Mouse (Mus musculus) frontal cortex, postnatal 36 days (tissue): ENCODE results near the gene Panx1.
A peak's percentile ranks its signal among the peaks of the same experiment; 100 is the strongest.

Experiments
- DNase-seq, 2 experiments: peaks; one replicate each; pipeline ENCODE4 v3.0.0; 2022; ENCODE audit warnings: low spot score in 2 of 2

Gene Panx1

GRCm38 (mm10) chr9:15023049-15023448 lies 22.2 kb downstream of the Panx1 start:
- DNase-seq: no peak

GRCm38 (mm10) chr9:15021156-15021555 lies 24.1 kb downstream of the Panx1 start:
- no peak for DNase-seq

- DNase-seq: no peak
Observed at GRCm38 (mm10) chr9:15020561-15021080, 24.7 kb downstream of the Panx1 start.

GRCm38 (mm10) chr9:15018756-15019131 lies 26.5 kb downstream of the Panx1 start:
- no peak for DNase-seq

GRCm38 (mm10) chr9:15017791-15018755 lies 27.2 kb downstream of the Panx1 start:
- peak; percentile 54 for DNase-seq

- DNase-seq: peak; percentile 76 to 89
Observed at GRCm38 (mm10) chr9:15015223-15015956, 29.9 kb downstream of the Panx1 start.

GRCm38 (mm10) chr9:15007566-15007965 lies 37.7 kb downstream of the Panx1 start:
- no peak for DNase-seq

GRCm38 (mm10) chr9:15004298-15004685 lies 41.0 kb downstream of the Panx1 start:
- DNase-seq: no peak

GRCm38 (mm10) chr9:15003676-15004297 lies 41.5 kb downstream of the Panx1 start:
- no peak for DNase-seq

GRCm38 (mm10) chr9:15002995-15003613 lies 42.2 kb downstream of the Panx1 start:
- DNase-seq: no peak

- DNase-seq: peak in 1 of 2 experiments; percentile 25
Observed at GRCm38 (mm10) chr9:14998790-14999189, 46.5 kb downstream of the Panx1 start.

GRCm38 (mm10) chr9:14997271-14998055 lies 47.8 kb downstream of the Panx1 start:
- peak; percentile 49 to 67 for DNase-seq

- no peak for DNase-seq
Observed at GRCm38 (mm10) chr9:14995525-14995924, 49.8 kb downstream of the Panx1 start.

GRCm38 (mm10) chr9:14988606-14989293 lies 56.5 kb downstream of the Panx1 start:
- no peak for DNase-seq

- DNase-seq: no peak
Observed at GRCm38 (mm10) chr9:14983141-14983540, 62.1 kb downstream of the Panx1 start.

- no peak for DNase-seq
Observed at GRCm38 (mm10) chr9:14982683-14983082, 62.6 kb downstream of the Panx1 start.

- DNase-seq: peak in 1 of 2 experiments; percentile 71
Observed at GRCm38 (mm10) chr9:14981539-14982155, 63.6 kb downstream of the Panx1 start.

GRCm38 (mm10) chr9:14974251-14975232 lies 70.7 kb downstream of the Panx1 start:
- DNase-seq: no peak
